Mouse (Mus musculus) CH12.LX (cell line): ENCODE results near the gene Ankrd9. TPM values are rescaled to one million over a fixed set of nuclear protein-coding genes. Genes with fewer than 3 reads are reported as not detected.

ENCODE experiments used
- DNase-seq: peaks from one replicate; pipeline ENCODE4 v3.0.0-alpha.2; 2013; ENCODE audit errors: extremely low read depth
- H3K27ac ChIP-seq: 2 replicates; pipeline ENCODE4 v1.5.1; 2012; ENCODE audit warnings: low read depth, mild to moderate bottlenecking, control low read depth, moderate library complexity; ENCODE audit not compliant: insufficient read depth
- H3K27me3 ChIP-seq: replicated peaks from 2 replicates; pipeline ENCODE3; 2012; ENCODE audit warnings: inconsistent platforms
- H3K36me3 ChIP-seq, 2 experiments: replicated peaks in 1 of 2; 2 replicates each; pipeline versions ENCODE3 to v1.6.1; 2012; ENCODE audit warnings: inconsistent platforms in 1 of 2, low read length in 1 of 2, mild to moderate bottlenecking in 1 of 2, mixed read lengths in 1 of 2, moderate library complexity in 1 of 2; ENCODE audit not compliant: control insufficient read depth in 1 of 2, insufficient read depth in 1 of 2
- H3K4me1 ChIP-seq, 2 experiments: 2 replicates each; pipeline ENCODE4 v1.6.1; 2012; ENCODE audit warnings: inconsistent platforms in 1 of 2, moderate library complexity in 1 of 2; ENCODE audit not compliant: insufficient read depth in 2 of 2, control insufficient read depth in 1 of 2
- H3K4me2 ChIP-seq: 2 replicates; pipeline ENCODE4 v1.6.1; 2012; ENCODE audit warnings: low read depth, mild to moderate bottlenecking, control low read depth; ENCODE audit not compliant: poor library complexity, insufficient read depth, severe bottlenecking
- H3K4me3 ChIP-seq, 3 experiments: fragments of 150-350 bp in 1 of 3; sonication (generic) in 1 of 3; replicated peaks in 1 of 3; 2 replicates each; pipeline versions ENCODE3 to v1.5.1; 2011 to 2012; ENCODE audit warnings: low read depth in 2 of 3, low read length in 2 of 3, mild to moderate bottlenecking in 2 of 3, moderate library complexity in 2 of 3, control low read depth in 1 of 3, improper control_type of control experiment in 1 of 3, inconsistent platforms in 1 of 3, mixed read lengths in 1 of 3; ENCODE audit not compliant: poor library complexity in 1 of 3
- H3K79me2 ChIP-seq: replicated peaks from 2 replicates; pipeline ENCODE4 v1.6.1; 2012; ENCODE audit warnings: mild to moderate bottlenecking, moderate library complexity; ENCODE audit not compliant: control insufficient read depth, poor library complexity, insufficient read depth, severe bottlenecking; ENCODE audit errors: extremely low read depth
- H3K9ac ChIP-seq: 2 replicates; pipeline ENCODE4 v1.6.1; 2012; ENCODE audit warnings: low read depth, mild to moderate bottlenecking, control low read depth, moderate library complexity; ENCODE audit not compliant: insufficient read depth
- H3K9me3 ChIP-seq: replicated peaks from 2 replicates; pipeline ENCODE3; 2012; ENCODE audit warnings: low read length, inconsistent platforms, mixed read lengths
- CHD1 ChIP-seq: IDR thresholded peaks from 2 replicates; pipeline ENCODE4 v1.6.1; 2012; ENCODE audit warnings: low read depth, low read length, improper control_type of control experiment, inconsistent platforms
- CHD2 ChIP-seq: IDR thresholded peaks from 2 replicates; pipeline ENCODE4 v1.6.1; 2011; ENCODE audit warnings: low read length, improper control_type of control experiment
- CTCF ChIP-seq, 2 experiments: IDR thresholded peaks in 1 of 2; conservative IDR thresholded peaks in 1 of 2; 2 replicates each; pipeline ENCODE4 v1.5.1; 2011 to 2012; ENCODE audit warnings: low read depth in 2 of 2, low read length in 2 of 2, improper control_type of control experiment in 1 of 2, inconsistent platforms in 1 of 2, mild to moderate bottlenecking in 1 of 2, moderate library complexity in 1 of 2
- EP300 ChIP-seq: IDR thresholded peaks from 2 replicates; pipeline ENCODE4 v1.6.1; 2011; ENCODE audit warnings: low read length, improper control_type of control experiment
- GABPA ChIP-seq: IDR thresholded peaks from 2 replicates; pipeline ENCODE4 v1.6.1; 2012; ENCODE audit warnings: low read depth, low read length, improper control_type of control experiment, inconsistent platforms; ENCODE audit not compliant: insufficient replicate concordance
- HCFC1 ChIP-seq: IDR thresholded peaks from 2 replicates; pipeline ENCODE4 v1.6.1; 2012; ENCODE audit warnings: low read depth, mild to moderate bottlenecking, inconsistent platforms, low read length, improper control_type of control experiment
- KAT2A ChIP-seq: IDR thresholded peaks from 2 replicates; pipeline ENCODE4 v1.6.1; 2012; ENCODE audit warnings: low read length, improper control_type of control experiment, inconsistent platforms; ENCODE audit not compliant: insufficient replicate concordance
- MAFK ChIP-seq: IDR thresholded peaks from 2 replicates; pipeline ENCODE4 v1.6.1; 2011; ENCODE audit warnings: low read length, improper control_type of control experiment; ENCODE audit not compliant: insufficient replicate concordance
- MAX ChIP-seq: IDR thresholded peaks from 2 replicates; pipeline ENCODE4 v1.6.1; 2011; ENCODE audit warnings: low read length, improper control_type of control experiment
- MXI1 ChIP-seq: IDR thresholded peaks from 2 replicates; pipeline ENCODE4 v1.6.1; 2011; ENCODE audit warnings: mild to moderate bottlenecking, low read depth, low read length, improper control_type of control experiment
- MYC ChIP-seq: IDR thresholded peaks from 2 replicates; pipeline ENCODE4 v1.6.1; 2011; ENCODE audit warnings: low read depth, mild to moderate bottlenecking, improper control_type of control experiment, low read length
- NRF1 ChIP-seq: IDR thresholded peaks from 2 replicates; pipeline ENCODE4 v1.6.1; 2014; ENCODE audit warnings: low read depth, mild to moderate bottlenecking, inconsistent platforms, low read length, improper control_type of control experiment, moderate library complexity
- POLR2AphosphoS2 ChIP-seq: IDR thresholded peaks from 2 replicates; pipeline ENCODE4 v1.6.1; 2011; ENCODE audit warnings: low read depth, low read length, improper control_type of control experiment
- RCOR1 ChIP-seq: conservative IDR thresholded peaks from 2 replicates; pipeline ENCODE4 v1.6.1; 2012; ENCODE audit warnings: low read depth, mild to moderate bottlenecking, inconsistent platforms, low read length, improper control_type of control experiment
- SMC3 ChIP-seq: IDR thresholded peaks from 2 replicates; pipeline ENCODE4 v1.6.1; 2011; ENCODE audit warnings: low read depth, low read length, improper control_type of control experiment
- USF1 ChIP-seq: IDR thresholded peaks from 2 replicates; pipeline ENCODE4 v1.6.1; 2014; ENCODE audit warnings: low read depth, mild to moderate bottlenecking, inconsistent platforms, low read length, improper control_type of control experiment
- USF2 ChIP-seq: conservative IDR thresholded peaks from 2 replicates; pipeline ENCODE4 v1.6.1; 2011; ENCODE audit warnings: low read depth, low read length, improper control_type of control experiment
- ZKSCAN1 ChIP-seq: IDR thresholded peaks from 2 replicates; pipeline ENCODE4 v1.6.1; 2012; ENCODE audit warnings: low read depth, inconsistent platforms, low read length, improper control_type of control experiment, borderline replicate concordance
- dilution Hi-C: fragments of 300-500 bp; cut with MboI; formaldehyde crosslinking; loops from 2 replicates; pipeline ENCODE4 v1.14.3; 2020; ENCODE audit warnings: low sequenced_read_pairs; ENCODE audit not compliant: extremely low pct_unique_long_range_greater_than_20kb, extremely low pct_ligation_motif_present
- in situ Hi-C: fragments of 300-500 bp; cut with MboI; formaldehyde crosslinking; loops from 3 replicates; pipeline ENCODE4 v1.14.3; 2019; ENCODE audit warnings: low sequenced_read_pairs, low pct_ligation_motif_present, low pct_unique_long_range_greater_than_20kb, mixed read lengths
- polyA plus RNA-seq: library from polyadenylated mRNA; unstranded; fragments of >175 nt; gene quantifications from 2 replicates; pipeline ENCODE4 v1.2.1, GENCODE M21; 2012; ENCODE audit warnings: low read depth; ENCODE audit not compliant: insufficient read length
- total RNA-seq, 2 experiments: library from RNA; depleted of rRNA; stranded (reverse); fragments of 300-350 nt in 1 of 2; fragments of >200 nt in 1 of 2; gene quantifications; 2 replicates each; pipeline ENCODE4 v1.2.3; 2012 to 2014

Gene Ankrd9
- total and polyA plus RNA-seq, 3 experiments, result 2.4 to 5.2 (median 2.5) TPM

DNA sequence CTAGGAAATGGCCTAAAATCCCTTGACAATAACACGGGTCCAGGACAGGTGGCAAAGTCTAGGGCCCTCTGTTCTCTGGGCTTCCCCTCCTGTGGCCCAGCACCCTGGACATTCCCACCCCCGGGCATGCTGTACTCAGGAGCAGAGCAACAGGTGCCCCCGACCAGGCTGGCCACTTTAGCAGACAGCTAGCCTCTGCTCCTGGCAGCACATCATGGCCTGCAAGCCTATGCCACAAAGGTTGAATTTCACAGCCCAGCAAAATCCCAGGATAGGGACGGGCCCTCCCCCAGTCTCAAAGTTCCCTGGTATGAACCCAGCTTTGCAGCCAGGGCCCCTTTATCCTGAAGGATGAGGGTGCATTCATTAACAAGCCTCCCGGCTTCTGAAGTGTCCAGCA is 3.5 kb downstream of the Ankrd9 start:
- Histone ChIP-seq H3K27ac (no peak overlapping the region), H3K4me3 (no peak overlapping the region), H3K79me2 (no peaks in the 10 kb centered on the region)
- in situ Hi-C loops, result no loop called here
- TF ChIP-seq KAT2A, result no peak
- no peak for TF ChIP-seq CHD1
- TF ChIP-seq MAX, result no peak
- TF ChIP-seq CTCF (conservative IDR thresholded peaks at IDR 0.05 in 1 of 2, IDR thresholded peaks at IDR 0.05 in 1 of 2; ENCODE audit: low read depth in 2 of 2, low read length in 2 of 2), result no peak
- no peak for TF ChIP-seq USF2
- TF ChIP-seq, all 38 proteins: peak for 0
- Histone ChIP-seq H3K4me1 (peaks cover 14 to 31% of the 10 kb centered on the region in 2 experiments), H3K9me3 (peaks cover 8% of the 10 kb centered on the region), H3K4me2 (no peak overlapping the region), H3K9ac (no peak overlapping the region), H3K27me3 (peaks cover 10% of the 10 kb centered on the region), H3K36me3 (peaks cover 16 to 53% of the 10 kb centered on the region in 2 experiments)
- dilution Hi-C loops, result no loop called here
- DNase-seq, result no peak

DNA sequence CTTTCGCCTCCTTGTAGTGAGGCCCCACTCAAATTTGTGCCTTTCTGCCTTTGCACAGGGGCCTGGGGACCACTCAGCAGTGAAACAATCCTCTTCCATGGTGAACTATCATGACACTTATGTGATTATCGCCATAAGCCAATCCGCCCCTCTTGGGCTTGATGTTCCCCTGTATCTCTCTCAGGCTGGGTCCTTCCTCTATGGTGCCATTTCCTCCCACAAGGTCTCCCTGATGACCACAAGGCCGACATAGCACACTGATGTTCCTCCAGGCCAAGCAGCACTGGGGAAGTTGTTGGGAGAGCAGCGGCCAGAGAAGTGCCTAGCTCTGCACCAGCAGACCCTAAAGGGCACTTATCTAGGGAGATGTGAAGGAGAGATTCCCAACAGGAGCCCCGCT is 4.1 kb downstream of the Ankrd9 start:
- H3K36me3 ChIP-seq, result peaks cover 17 to 60% of the 10 kb centered on the region in 2 experiments

GRCm38 (mm10) chr12:110974295-110974694 is 4.5 kb downstream of the Ankrd9 start:
- Histone ChIP-seq H3K27ac (no peak overlapping the region), H3K27me3 (peaks cover 3% of the 10 kb centered on the region), H3K9me3 (peaks cover 8% of the 10 kb centered on the region), H3K4me3 (no peak overlapping the region), H3K4me1 (peaks cover 9 to 24% of the 10 kb centered on the region in 2 experiments), H3K36me3 (peaks cover 20 to 64% of the 10 kb centered on the region in 2 experiments), H3K79me2 (no peaks in the 10 kb centered on the region), H3K9ac (no peak overlapping the region), H3K4me2 (no peak overlapping the region)
- no peak for DNase-seq
- dilution Hi-C loops, result no loop called here
- no peak for TF ChIP-seq USF1
- TF ChIP-seq ZKSCAN1, result no peak
- TF ChIP-seq MYC, result no peak
- TF ChIP-seq POLR2AphosphoS2, result no peak
- no peak for TF ChIP-seq MAFK
- no peak for TF ChIP-seq GABPA
- no peak for TF ChIP-seq NRF1
- in situ Hi-C loops, result no loop called here

More for the DNA sequence above, 4.1 kb downstream of the Ankrd9 start:
- Histone ChIP-seq H3K4me1 (peaks cover 14 to 29% of the 10 kb centered on the region in 2 experiments), H3K9ac (no peak overlapping the region), H3K79me2 (no peaks in the 10 kb centered on the region), H3K27me3 (peaks cover 5% of the 10 kb centered on the region), H3K9me3 (peaks cover 8% of the 10 kb centered on the region), H3K4me2 (no peak overlapping the region), H3K27ac (no peak overlapping the region), H3K4me3 (no peak overlapping the region)
- in situ Hi-C loops, result no loop called here
- dilution Hi-C loops, result no loop called here
- DNase-seq, result no peak
- TF ChIP-seq MXI1 (no peak), MYC (no peak), ZKSCAN1 (no peak), CHD1 (no peak), USF1 (no peak), EP300 (no peak), CHD2 (no peak), SMC3 (no peak), HCFC1 (no peak), RCOR1 (no peak), CTCF (conservative IDR thresholded peaks at IDR 0.05 in 1 of 2, IDR thresholded peaks at IDR 0.05 in 1 of 2; ENCODE audit: low read depth in 2 of 2, low read length in 2 of 2) (no peak), POLR2AphosphoS2 (no peak)
